Mouse (Mus musculus): ENCODE measurements around the gene Gba2.

GRCm38 (mm10) chr4:43585682-43586081 lies 7.0 kb upstream of the Gba2 start:
- no peak for TF ChIP-seq POLR2A (IDR thresholded peaks at IDR 0.05; ENCODE audit: borderline replicate concordance, extremely low read depth, insufficient read depth, insufficient read length, poor library complexity, severe bottlenecking)
- no peak for TF ChIP-seq CTCF (IDR thresholded peaks at IDR 0.05; ENCODE audit: borderline replicate concordance, extremely low read depth, insufficient read depth, insufficient read length)

Measured in brain, embryonic 14.5 days (tissue).